Mouse (Mus musculus) heart, embryonic 13.5 days (tissue): ENCODE measurements around the gene Lmntd1. TPM values are rescaled to one million over a fixed set of nuclear protein-coding genes. Genes with fewer than 3 reads are reported as not detected.
"Not testable (repeated sequence)": the region's sequence is repeated elsewhere in the genome, so short reads cannot be mapped to it uniquely, and the experiment has no call there.

ENCODE experiments used
- ATAC-seq: fragments of 200-750 bp; cut with Nextera tagmentation; 2 replicates; pipeline ENCODE4 v1.8.0; 2017; ENCODE audit warnings: moderate TSS enrichment; ENCODE audit not compliant: insufficient number of reproducible peaks, low FRiP score, low TSS enrichment; ENCODE audit errors: extremely low read depth
- H3K27ac ChIP-seq: fragments of 300-500 bp; sonication (generic); replicated peaks from 2 replicates; pipeline ENCODE4 v1.5.1; 2015; ENCODE audit warnings: moderate library complexity, mild to moderate bottlenecking, inconsistent platforms
- H3K27me3 ChIP-seq: fragments of 300-500 bp; sonication (generic); replicated peaks from 2 replicates; pipeline ENCODE4 v1.6.1; 2015; ENCODE audit warnings: mild to moderate bottlenecking, inconsistent platforms
- H3K36me3 ChIP-seq: fragments of 300-500 bp; sonication (generic); 2 replicates; pipeline ENCODE4 v1.6.1; 2015; ENCODE audit warnings: mild to moderate bottlenecking, inconsistent platforms
- H3K4me1 ChIP-seq: fragments of 300-500 bp; sonication (generic); 2 replicates; pipeline ENCODE4 v1.6.1; 2015; ENCODE audit warnings: inconsistent platforms
- H3K4me2 ChIP-seq: fragments of 300-500 bp; sonication (generic); 2 replicates; pipeline ENCODE4 v1.6.1; 2015; ENCODE audit warnings: inconsistent platforms, mild to moderate bottlenecking, moderate library complexity
- H3K4me3 ChIP-seq: fragments of 300-500 bp; sonication (generic); 2 replicates; pipeline ENCODE4 v1.5.1; 2015; ENCODE audit warnings: moderate library complexity, mild to moderate bottlenecking, inconsistent platforms
- H3K9ac ChIP-seq: fragments of 300-500 bp; sonication (generic); 2 replicates; pipeline ENCODE4 v1.6.1; 2015; ENCODE audit warnings: inconsistent platforms, mild to moderate bottlenecking, moderate library complexity
- H3K9me3 ChIP-seq: fragments of 300-500 bp; sonication (generic); 2 replicates; pipeline ENCODE4 v1.6.1; 2016; ENCODE audit warnings: inconsistent platforms
- WGBS: fragments of 180-500 bp; shearing (Covaris S2); methylation state at CpG from one replicate; pipeline ENCODE4 v1.1.7; 2015; ENCODE audit warnings: mixed read lengths; 5-methylcytosine and 5-hydroxymethylcytosine counted together
- polyA plus RNA-seq: library from polyadenylated mRNA; unstranded; fragments of >200 nt; fragmentation: Nextera tagmentation; extraction: Ambion mirVana; gene quantifications from 2 replicates; pipeline ENCODE4 v1.2.1, GENCODE M21; 2015

Lmntd1 gene
- polyA plus RNA-seq, 1 experiment from 2014 or later, result 10.1 TPM

DNA sequence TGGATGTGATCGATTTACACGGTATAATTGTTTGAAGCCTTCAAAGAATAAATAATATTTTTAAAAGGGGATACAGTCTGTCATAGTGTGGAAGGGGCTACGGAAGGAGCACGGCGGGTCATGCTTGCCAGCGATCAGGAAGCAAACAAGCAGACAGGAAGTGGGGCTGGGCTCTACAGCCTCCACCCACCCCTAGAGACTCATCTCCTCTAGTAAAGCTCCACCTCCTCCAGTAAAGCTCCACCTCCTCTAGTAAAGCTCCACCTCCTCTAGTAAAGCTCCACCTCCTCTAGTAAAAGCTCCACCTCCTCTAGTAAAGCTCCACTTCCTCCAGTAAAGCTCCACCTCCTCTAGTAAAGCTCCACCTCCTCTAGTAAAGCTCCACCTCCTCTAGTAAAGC lies 276.6 kb downstream of the Lmntd1 start:
- not testable (repeated sequence) for H3K9me3 ChIP-seq, H3K4me3 ChIP-seq, H3K4me2 ChIP-seq, H3K36me3 ChIP-seq, ATAC-seq, H3K9ac ChIP-seq, H3K27ac ChIP-seq
- Histone ChIP-seq H3K4me1 (peaks cover 34% of the 10 kb centered on the region), H3K27me3 (peaks cover 63% of the 10 kb centered on the region)
- 87% methylated on average over 6 of the region's 6 CpGs for WGBS

DNA sequence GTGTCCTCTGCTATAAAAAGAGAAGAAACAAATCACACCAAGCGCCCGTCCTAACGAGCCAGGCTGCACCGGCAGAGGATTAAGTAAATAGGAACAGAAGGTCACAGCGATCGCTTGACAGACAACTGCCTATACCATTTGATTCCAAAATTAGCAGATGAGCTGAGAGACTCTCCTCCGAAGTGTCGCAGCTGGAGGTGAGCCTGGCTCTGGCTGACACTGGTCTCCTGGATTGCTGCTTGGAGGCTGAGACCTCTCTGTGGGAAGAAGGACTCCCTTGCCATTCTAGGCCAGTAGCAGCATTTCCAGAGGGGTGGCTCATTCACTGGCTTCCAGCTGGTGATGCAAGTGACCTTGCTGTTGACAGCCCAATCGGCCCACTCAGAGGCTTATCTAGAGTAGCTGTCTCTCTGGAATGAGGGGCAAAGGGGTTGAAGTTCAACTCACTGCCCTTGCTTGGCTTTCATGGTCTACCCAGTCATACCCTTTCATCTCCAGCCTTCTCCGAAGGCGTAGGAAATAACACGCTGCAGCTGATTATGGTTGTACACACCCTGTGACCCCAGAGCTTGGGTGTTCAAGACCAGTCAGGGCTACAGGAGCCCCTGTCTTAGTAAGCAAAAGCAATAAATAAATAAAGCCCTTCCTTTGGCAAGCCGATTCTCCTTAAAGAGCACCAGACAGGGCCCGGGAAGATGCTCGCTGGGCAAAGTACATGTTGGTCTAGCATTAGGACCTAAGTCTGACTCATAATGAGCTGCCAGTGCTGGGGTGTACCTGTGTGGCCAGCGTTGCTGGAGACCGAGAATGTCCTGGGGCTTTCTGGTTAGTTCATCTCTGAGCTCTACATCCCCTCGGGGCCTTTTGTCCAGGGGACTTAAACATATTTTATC lies 278.0 kb downstream of the Lmntd1 start:
- H3K4me2 ChIP-seq, result peak overlapping the region; percentile 34
- no peaks in the 10 kb centered on the region for H3K36me3 ChIP-seq
- peaks cover 75% of the 10 kb centered on the region for H3K27me3 ChIP-seq
- H3K27ac ChIP-seq, result no peak overlapping the region
- 34% methylated on average over 18 of the region's 18 CpGs for WGBS
- no peak overlapping the region for H3K4me3 ChIP-seq
- peaks cover 34% of the 10 kb centered on the region for H3K4me1 ChIP-seq
- H3K9me3 ChIP-seq, result no peaks in the 10 kb centered on the region
- no peak for ATAC-seq
- H3K9ac ChIP-seq, result 0 out of 2 replicates have a peak overlapping the region, but pooled peaks have one; percentile 12

DNA sequence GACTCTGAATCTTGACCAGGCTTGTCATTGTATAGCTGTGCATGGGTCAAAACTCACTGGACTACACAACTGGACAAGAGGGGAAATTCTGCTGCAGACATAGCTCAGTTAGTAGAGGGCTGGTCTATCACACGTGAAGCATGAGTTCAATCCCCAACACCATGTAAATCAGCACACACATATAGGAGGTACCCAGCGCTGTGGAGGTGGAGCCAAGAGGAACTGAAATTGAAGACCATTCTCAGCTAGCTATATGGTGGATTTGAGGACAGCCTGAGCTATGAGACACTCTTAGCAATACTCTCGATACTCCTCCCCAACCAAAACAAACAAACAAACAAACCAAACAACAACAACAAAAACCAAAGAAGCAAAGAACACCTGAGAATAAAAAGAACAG lies 279.9 kb downstream of the Lmntd1 start:
- Histone ChIP-seq H3K4me3 (no peak overlapping the region), H3K4me1 (peaks cover 25% of the 10 kb centered on the region), H3K9me3 (no peaks in the 10 kb centered on the region), H3K27ac (no peak overlapping the region), H3K4me2 (no peak overlapping the region), H3K36me3 (no peaks in the 10 kb centered on the region), H3K27me3 (peaks cover 84% of the 10 kb centered on the region), H3K9ac (no peak overlapping the region)
- 72% methylated on average over 3 of the region's 3 CpGs for WGBS
- no peak for ATAC-seq

DNA sequence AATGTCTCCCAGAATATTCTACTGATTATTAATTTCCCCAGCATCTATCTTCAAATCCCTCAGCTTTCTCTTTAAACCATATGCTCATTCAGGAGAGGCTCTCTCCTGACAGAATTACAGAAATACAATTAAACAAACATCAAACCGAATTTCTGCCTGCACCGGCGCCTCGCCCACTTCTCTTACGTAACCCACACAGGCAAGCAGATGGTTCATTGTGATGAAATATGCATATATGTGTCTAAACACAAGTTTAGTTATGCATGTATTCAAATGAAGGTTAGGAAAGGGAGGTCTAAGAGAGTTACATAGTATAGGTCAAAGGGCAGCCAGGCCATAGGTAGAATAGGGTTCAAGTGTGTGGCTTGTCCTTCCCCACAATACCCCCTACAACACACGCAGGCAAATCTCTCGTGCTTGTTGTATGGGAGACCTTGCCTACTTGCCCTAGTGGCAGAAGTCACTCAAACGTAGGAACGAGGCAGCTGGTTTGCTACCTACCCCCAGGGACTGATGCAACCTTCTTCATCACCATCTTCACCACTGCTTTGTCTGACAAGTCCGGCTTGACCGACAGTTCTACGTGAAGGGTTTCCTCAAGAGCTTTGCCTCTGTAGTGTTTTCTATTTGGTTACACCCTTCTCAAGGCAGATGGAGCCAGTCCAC lies 287.8 kb downstream of the Lmntd1 start:
- Histone ChIP-seq H3K4me2 (no peak overlapping the region), H3K27me3 (peaks cover 77% of the 10 kb centered on the region), H3K9me3 (peaks cover 6% of the 10 kb centered on the region; the same call in 1 of the 2 replicates), H3K27ac (no peak overlapping the region), H3K36me3 (no peaks in the 10 kb centered on the region), H3K9ac (no peak overlapping the region), H3K4me3 (no peak overlapping the region), H3K4me1 (no peaks in the 10 kb centered on the region)
- ATAC-seq, result no peak
- 81% methylated on average over 12 of the region's 12 CpGs for WGBS

DNA sequence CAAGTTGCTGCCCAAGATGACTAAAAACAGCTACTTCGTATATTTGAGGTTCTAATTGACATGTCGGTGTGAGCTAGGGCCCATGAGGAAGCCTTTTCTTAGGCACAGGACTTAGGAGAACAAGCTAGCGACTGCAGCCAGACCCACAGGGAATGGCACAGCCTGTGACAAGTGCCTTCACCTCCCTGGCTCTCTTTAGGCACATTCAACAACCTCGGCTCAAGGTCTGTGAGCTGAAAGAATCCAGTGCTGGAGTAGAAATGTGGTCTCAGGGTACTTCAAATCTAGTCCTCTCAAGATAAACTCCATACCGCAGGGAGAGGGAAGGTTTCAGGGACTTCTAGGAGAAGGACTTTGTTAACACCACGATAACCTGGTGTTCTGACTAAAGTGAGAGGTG lies 289.0 kb downstream of the Lmntd1 start:
- H3K36me3 ChIP-seq, result no peaks in the 10 kb centered on the region
- peaks cover 74% of the 10 kb centered on the region for H3K27me3 ChIP-seq
- peaks cover 6% of the 10 kb centered on the region; the same call in 1 of the 2 replicates for H3K9me3 ChIP-seq
- no peak overlapping the region for H3K4me3 ChIP-seq
- H3K27ac ChIP-seq, result no peak overlapping the region
- WGBS, result 37% methylated on average over 6 of the region's 6 CpGs
- H3K9ac ChIP-seq, result no peak overlapping the region
- no peak for ATAC-seq
- no peaks in the 10 kb centered on the region for H3K4me1 ChIP-seq
- no peak overlapping the region for H3K4me2 ChIP-seq

DNA sequence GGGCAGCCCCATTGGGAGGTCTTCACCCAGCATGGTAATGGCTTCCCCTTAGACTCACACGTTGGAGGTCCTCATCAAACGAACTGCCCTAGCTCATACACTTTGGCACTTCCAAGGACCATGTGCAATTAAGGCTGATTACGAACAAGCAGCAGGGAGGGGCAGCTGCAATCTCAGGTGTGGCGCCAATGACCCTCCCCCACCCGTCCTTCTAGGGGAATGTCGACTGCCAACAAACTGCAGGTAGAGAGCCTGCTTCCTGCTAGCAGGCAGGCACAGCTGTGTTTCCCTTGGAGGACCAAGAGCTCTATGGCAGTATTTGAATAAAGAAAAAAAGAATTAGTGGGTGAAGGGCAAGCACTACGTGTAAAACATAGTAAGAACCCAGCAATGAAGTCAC lies 289.6 kb downstream of the Lmntd1 start:
- no peak overlapping the region for H3K27ac ChIP-seq
- WGBS, result 53% methylated on average over 7 of the region's 7 CpGs
- H3K27me3 ChIP-seq, result peaks cover 71% of the 10 kb centered on the region

DNA sequence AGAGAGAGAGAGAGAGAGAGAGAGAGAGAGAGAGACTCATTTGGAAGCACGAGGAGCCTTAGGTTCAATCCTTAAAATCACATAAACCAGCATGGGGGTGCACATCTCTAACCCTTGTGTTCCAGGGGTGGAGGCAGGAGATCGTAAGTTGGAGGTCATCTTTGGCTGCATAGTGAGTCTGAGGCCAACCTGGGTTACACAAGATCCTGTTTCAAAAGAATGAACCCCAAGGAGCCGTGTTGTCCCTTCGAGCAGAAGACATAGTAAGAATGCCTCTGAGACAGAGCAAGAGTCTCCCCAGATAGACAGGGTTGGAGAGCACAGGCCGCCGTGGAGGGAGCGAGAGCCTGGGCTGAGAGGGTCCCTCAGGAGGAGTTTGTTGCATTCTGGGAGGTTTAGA lies 291.9 kb downstream of the Lmntd1 start:
- H3K9me3 ChIP-seq, result peaks cover 6% of the 10 kb centered on the region; the same call in 1 of the 2 replicates
- 70% methylated on average over 7 of the region's 7 CpGs for WGBS
- no peak for ATAC-seq

More for the DNA sequence above, 289.6 kb downstream of the Lmntd1 start:
- ATAC-seq, result no peak
- H3K9ac ChIP-seq, result no peak overlapping the region
- no peak overlapping the region for H3K4me3 ChIP-seq
- no peak overlapping the region for H3K4me2 ChIP-seq
- H3K36me3 ChIP-seq, result no peaks in the 10 kb centered on the region
- no peaks in the 10 kb centered on the region for H3K4me1 ChIP-seq
- peaks cover 6% of the 10 kb centered on the region; the same call in 1 of the 2 replicates for H3K9me3 ChIP-seq

DNA sequence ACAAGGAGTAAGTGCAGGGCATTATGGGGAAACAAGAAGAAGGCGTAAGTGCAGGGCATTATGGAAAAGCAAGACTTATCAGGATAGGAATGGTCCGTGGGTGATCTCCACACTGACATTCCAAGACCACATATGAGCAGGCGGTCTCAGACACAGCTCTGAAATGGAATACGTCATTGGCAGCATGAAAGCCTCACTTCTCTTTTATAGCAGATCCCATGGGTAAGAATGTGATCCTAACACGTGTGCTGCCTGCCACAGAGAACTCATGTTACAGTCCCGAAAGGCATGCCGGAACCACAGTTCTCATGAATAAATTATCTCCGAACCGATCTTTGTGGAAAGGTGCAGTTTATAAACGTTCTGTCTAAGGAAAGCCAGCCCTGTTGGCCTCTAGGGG lies 294.0 kb downstream of the Lmntd1 start:
- ATAC-seq, result no peak
- 83% methylated on average over 10 of the region's 10 CpGs for WGBS
- Histone ChIP-seq H3K27me3 (peaks cover 55% of the 10 kb centered on the region), H3K36me3 (no peaks in the 10 kb centered on the region), H3K4me3 (no peak overlapping the region), H3K9me3 (peaks cover 6% of the 10 kb centered on the region; the same call in 1 of the 2 replicates), H3K27ac (no peak overlapping the region), H3K4me1 (no peaks in the 10 kb centered on the region), H3K9ac (no peak overlapping the region), H3K4me2 (no peak overlapping the region)

More for the DNA sequence above, 291.9 kb downstream of the Lmntd1 start:
- no peak overlapping the region for H3K4me2 ChIP-seq
- H3K27ac ChIP-seq, result no peak overlapping the region
- H3K4me3 ChIP-seq, result no peak overlapping the region
- peaks cover 55% of the 10 kb centered on the region for H3K27me3 ChIP-seq
- no peaks in the 10 kb centered on the region for H3K4me1 ChIP-seq
- H3K9ac ChIP-seq, result no peak overlapping the region
- H3K36me3 ChIP-seq, result no peaks in the 10 kb centered on the region

Other genes with a start within 250 kb of the Lmntd1 start
- 0.10 TPM in 1 of 2 replicates, not detected in the other for gene Tuba3b, start 1.4 kb upstream of the Lmntd1 start, polyA plus RNA-seq
- 7.4 and 7.6 TPM in 2 replicates for gene Rassf8, start 132.4 kb upstream of the Lmntd1 start, polyA plus RNA-seq